Mouse (Mus musculus) neural tube, embryonic 11.5 days (tissue): Measurements from ENCODE around the gene Gm19668. TPM values are rescaled to one million over a fixed set of nuclear protein-coding genes. Genes with fewer than 3 reads are reported as not detected.
"Not testable (repeated sequence)": the region's sequence is repeated elsewhere in the genome, so short reads cannot be mapped to it uniquely, and the experiment has no call there.

ENCODE experiments used
- ATAC-seq: fragments of 200-750 bp; cut with Nextera tagmentation; 2 replicates; pipeline ENCODE4 v1.8.0; 2017; ENCODE audit warnings: moderate number of reproducible peaks, mild to moderate bottlenecking, moderate TSS enrichment, moderate library complexity; ENCODE audit not compliant: insufficient read depth, low FRiP score, low TSS enrichment
- DNase-seq: peaks from one replicate; pipeline ENCODE4 v3.0.0-alpha.2; 2015; ENCODE audit warnings: low spot score
- H3K27ac ChIP-seq: fragments of 300-500 bp; sonication (generic); 2 replicates; pipeline ENCODE4 v1.5.1; 2014; ENCODE audit warnings: low read depth, mild to moderate bottlenecking, low read length
- H3K27me3 ChIP-seq: fragments of 300-500 bp; sonication (generic); 2 replicates; pipeline ENCODE4 v1.6.1; 2014; ENCODE audit warnings: mild to moderate bottlenecking, low read length, mixed read lengths; ENCODE audit not compliant: control insufficient read depth, insufficient read depth
- H3K36me3 ChIP-seq: fragments of 300-500 bp; sonication (generic); 2 replicates; pipeline ENCODE4 v1.6.1; 2014; ENCODE audit warnings: mild to moderate bottlenecking, low read length, moderate library complexity, mixed read lengths; ENCODE audit not compliant: control insufficient read depth, insufficient read depth
- H3K4me1 ChIP-seq: fragments of 300-500 bp; sonication (generic); 2 replicates; pipeline ENCODE4 v1.6.1; 2014; ENCODE audit warnings: low read length, mixed read lengths; ENCODE audit not compliant: control insufficient read depth, insufficient read depth
- H3K4me2 ChIP-seq: fragments of 300-500 bp; sonication (generic); 2 replicates; pipeline ENCODE4 v1.6.1; 2014; ENCODE audit warnings: low read depth, mild to moderate bottlenecking, moderate library complexity
- H3K4me3 ChIP-seq: fragments of 300-500 bp; sonication (generic); 2 replicates; pipeline ENCODE4 v1.5.1; 2014; ENCODE audit warnings: low read depth, low read length
- H3K9ac ChIP-seq: fragments of 300-500 bp; sonication (generic); 2 replicates; pipeline ENCODE4 v1.6.1; 2014; ENCODE audit warnings: mild to moderate bottlenecking, low read length
- H3K9me3 ChIP-seq: fragments of 300-500 bp; sonication (generic); 2 replicates; pipeline ENCODE4 v1.6.1; 2016; ENCODE audit warnings: low read length; ENCODE audit not compliant: control insufficient read depth
- WGBS: fragments of 180-500 bp; shearing (Covaris S2); extraction: QIAGEN DNeasy Blood & Tissue Kit; methylation state at CpG from one replicate; pipeline ENCODE4 v1.1.7; 2014; 5-methylcytosine and 5-hydroxymethylcytosine counted together
- polyA plus RNA-seq: library from polyadenylated mRNA; unstranded; fragments of >200 nt; fragmentation: Nextera tagmentation; extraction: Ambion mirVana; gene quantifications from 2 replicates; pipeline ENCODE4 v1.2.1, GENCODE M21; 2014

Gm19668 gene
- polyA plus RNA-seq, 1 experiment from 2014 or later: not detected

DNA sequence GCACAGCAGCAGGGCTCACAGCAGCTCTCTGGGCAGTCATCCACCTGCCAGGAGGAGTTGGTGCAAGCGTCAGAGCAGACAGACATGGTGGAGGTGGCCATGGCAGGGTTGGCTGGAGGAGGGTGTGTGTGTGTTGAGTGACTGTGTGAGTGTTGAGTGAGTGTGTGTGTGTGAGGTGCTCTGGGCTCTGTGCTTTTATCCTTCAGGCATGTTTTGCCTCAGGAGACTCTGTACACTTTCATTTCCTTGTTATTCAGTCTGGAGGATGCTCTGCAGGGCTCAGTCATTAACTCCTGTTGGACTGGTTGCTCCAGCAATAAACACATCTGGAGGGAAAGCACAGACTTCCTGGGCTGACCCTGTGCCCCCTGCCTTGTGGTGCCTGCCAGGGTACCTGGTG, 47.7 kb downstream of the Gm19668 start, which contains the start of gene Gm9736:
Gene Gm9736 (minus strand): TSS at position 101 of the 400 bp plus-strand sequence.
- not testable (repeated sequence) for H3K4me2 ChIP-seq, DNase-seq, H3K27me3 ChIP-seq, ATAC-seq, H3K9me3 ChIP-seq, H3K4me3 ChIP-seq, H3K9ac ChIP-seq, H3K36me3 ChIP-seq, H3K27ac ChIP-seq, H3K4me1 ChIP-seq
- 75% methylated on average over 1 of the region's 1 CpGs for WGBS

DNA sequence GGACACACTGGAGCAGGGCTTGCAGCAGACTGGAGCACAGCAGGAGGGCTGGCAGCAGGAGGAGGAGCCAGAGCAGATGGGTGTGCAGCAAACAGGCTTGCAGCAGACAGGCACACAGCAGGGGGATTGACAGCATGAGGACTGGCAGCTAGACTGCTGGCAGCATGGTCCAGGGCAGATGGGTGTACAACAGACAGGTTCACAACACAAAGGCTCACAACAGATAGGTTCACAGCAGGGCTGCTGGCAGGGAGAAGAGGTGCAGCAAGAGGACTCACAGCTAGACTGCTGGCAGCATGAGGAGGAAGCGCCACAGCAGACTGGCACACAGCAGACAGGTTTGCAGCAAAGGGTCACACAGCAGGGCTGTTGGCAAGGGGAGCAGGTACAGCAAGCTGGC, 48.2 kb downstream of the Gm19668 start:
- not testable (repeated sequence) for ATAC-seq, H3K36me3 ChIP-seq, H3K27ac ChIP-seq, H3K4me2 ChIP-seq, H3K9ac ChIP-seq, H3K4me3 ChIP-seq, H3K4me1 ChIP-seq, DNase-seq, H3K27me3 ChIP-seq, H3K9me3 ChIP-seq
- WGBS: 79% methylated on average over 1 of the region's 1 CpGs

Other genes starting within 250 kb of the Gm19668 start
- gene Pttg1ip, start 217.4 kb downstream of the Gm19668 start, polyA plus RNA-seq: 71.4 and 72.1 TPM in 2 replicates
- 334 and 346 TPM in 2 replicates for gene Sumo3, start 193.0 kb downstream of the Gm19668 start, polyA plus RNA-seq
- gene Gm49325, start 192.9 kb downstream of the Gm19668 start, polyA plus RNA-seq: 1.4 and 4.8 TPM in 2 replicates
- gene Ube2g2, start 176.9 kb downstream of the Gm19668 start, polyA plus RNA-seq: 65.9 and 66.0 TPM in 2 replicates
- 0.92 and 1.0 TPM in 2 replicates for gene Tspear, start 112.6 kb downstream of the Gm19668 start, polyA plus RNA-seq
- gene Gm19402, start 108.4 kb downstream of the Gm19668 start, polyA plus RNA-seq: not detected in 2 replicates
- gene Gm9508, start 101.9 kb downstream of the Gm19668 start, polyA plus RNA-seq: not detected in 2 replicates
- gene Gm10272, start 92.5 kb downstream of the Gm19668 start, polyA plus RNA-seq: not detected in 2 replicates
- not detected in 2 replicates for gene Gm10024, start 87.7 kb downstream of the Gm19668 start, polyA plus RNA-seq
- gene Gm10142, start 83.3 kb downstream of the Gm19668 start, polyA plus RNA-seq: not detected in 2 replicates
- not detected in 2 replicates for gene Krtap12-1, start 78.5 kb downstream of the Gm19668 start, polyA plus RNA-seq
- gene Gm10100, start 72.6 kb downstream of the Gm19668 start, polyA plus RNA-seq: not detected in 2 replicates
- not detected in 2 replicates for gene Gm18596, start 56.5 kb downstream of the Gm19668 start, polyA plus RNA-seq
- gene Gm9736, start 47.8 kb downstream of the Gm19668 start, polyA plus RNA-seq: not detected in 2 replicates
- not detected in 2 replicates for gene Gm3233, start 39.5 kb downstream of the Gm19668 start, polyA plus RNA-seq
- not detected in 2 replicates for gene Gm3238, start 27.8 kb downstream of the Gm19668 start, polyA plus RNA-seq
- gene Gm7138, start 22.2 kb downstream of the Gm19668 start, polyA plus RNA-seq: not detected in 2 replicates
- gene Gm3250, start 16.6 kb downstream of the Gm19668 start, polyA plus RNA-seq: not detected in 2 replicates
- gene Gm7137, start 10.9 kb downstream of the Gm19668 start, polyA plus RNA-seq: not detected in 2 replicates
- not detected in 2 replicates for gene Gm9639, start 4.1 kb downstream of the Gm19668 start, polyA plus RNA-seq
- not detected in 2 replicates for gene Gm9507, start 12.7 kb upstream of the Gm19668 start, polyA plus RNA-seq
- gene Gm2696, start 15.5 kb upstream of the Gm19668 start, polyA plus RNA-seq: not detected in 2 replicates
- gene Krtap10-4, start 28.0 kb upstream of the Gm19668 start, polyA plus RNA-seq: not detected in 2 replicates
- not detected in 2 replicates for gene Krtap10-10, start 36.8 kb upstream of the Gm19668 start, polyA plus RNA-seq
- not detected in 2 replicates for gene Gm36176, start 47.7 kb upstream of the Gm19668 start, polyA plus RNA-seq
- gene Gm10318, start 53.7 kb upstream of the Gm19668 start, polyA plus RNA-seq: not detected in 2 replicates
- gene Gm3285, start 62.8 kb upstream of the Gm19668 start, polyA plus RNA-seq: not detected in 2 replicates
- 4.3 and 4.8 TPM in 2 replicates for gene Lrrc3, start 103.4 kb upstream of the Gm19668 start, polyA plus RNA-seq
- gene Trpm2, start 171.4 kb upstream of the Gm19668 start, polyA plus RNA-seq: 0.58 and 1.4 TPM in 2 replicates
- gene 1810043G02Rik, start 179.4 kb upstream of the Gm19668 start, polyA plus RNA-seq: 35.9 and 42.5 TPM in 2 replicates
- gene Pfkl, start 210.9 kb upstream of the Gm19668 start, polyA plus RNA-seq: 125 and 127 TPM in 2 replicates
- not detected in 2 replicates for gene Dnmt3l, start 242.8 kb upstream of the Gm19668 start, polyA plus RNA-seq
- not detected in 2 replicates for gene Aire, start 244.5 kb upstream of the Gm19668 start, polyA plus RNA-seq